Mouse (Mus musculus) right cerebral cortex, postnatal 25 days (tissue): ENCODE measurements around the gene Kcnip4.
A peak's percentile ranks its signal among the peaks of the same experiment; 100 is the strongest.

Experiments used
- DNase-seq: peaks from one replicate; pipeline ENCODE4 v3.0.0; 2022

Kcnip4 gene

DNA sequence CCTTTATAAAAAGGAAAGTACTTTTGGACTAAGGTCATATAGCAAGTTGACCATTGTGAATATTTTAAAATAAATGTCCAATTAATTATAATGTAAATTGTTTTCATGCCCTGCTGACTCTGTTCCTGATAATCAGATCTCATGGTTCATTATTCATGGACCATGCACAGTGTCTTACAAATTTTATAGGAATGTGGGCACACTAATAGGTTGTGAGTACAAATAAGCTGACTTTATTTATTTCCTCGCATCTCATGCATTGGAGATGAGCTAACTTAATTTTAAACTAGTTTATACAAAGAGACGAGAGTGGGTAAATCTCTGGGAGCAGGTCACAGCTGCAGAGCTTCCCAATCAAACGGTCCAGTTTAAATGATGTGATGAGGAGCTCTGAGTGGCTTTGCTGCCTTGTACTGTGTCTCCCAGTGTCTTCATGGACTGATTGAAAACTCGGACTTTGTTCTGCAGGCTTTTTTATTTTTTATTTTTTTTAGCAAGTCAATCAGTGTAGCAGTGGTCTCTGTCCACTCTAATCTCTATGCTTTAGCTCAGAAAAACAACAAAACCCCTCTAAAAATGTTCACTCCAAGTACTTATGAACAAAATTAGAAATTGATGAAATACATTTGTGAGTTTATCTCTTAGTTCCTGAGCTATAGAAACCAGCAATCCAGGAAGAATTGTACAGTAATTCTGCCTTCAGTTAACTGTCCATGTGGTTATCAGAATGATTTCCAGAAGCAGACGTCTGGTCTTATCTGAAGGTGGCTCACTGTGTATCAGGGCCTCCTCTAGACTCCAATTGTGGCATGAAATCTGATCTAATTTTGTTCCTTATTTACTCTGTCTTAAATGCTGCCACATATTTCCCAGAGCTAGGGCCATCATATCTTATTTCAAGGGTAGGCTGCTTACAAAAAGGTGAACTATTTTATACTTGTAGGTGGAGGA, 979.6 kb downstream of the Kcnip4 start:
- no peak for DNase-seq

DNA sequence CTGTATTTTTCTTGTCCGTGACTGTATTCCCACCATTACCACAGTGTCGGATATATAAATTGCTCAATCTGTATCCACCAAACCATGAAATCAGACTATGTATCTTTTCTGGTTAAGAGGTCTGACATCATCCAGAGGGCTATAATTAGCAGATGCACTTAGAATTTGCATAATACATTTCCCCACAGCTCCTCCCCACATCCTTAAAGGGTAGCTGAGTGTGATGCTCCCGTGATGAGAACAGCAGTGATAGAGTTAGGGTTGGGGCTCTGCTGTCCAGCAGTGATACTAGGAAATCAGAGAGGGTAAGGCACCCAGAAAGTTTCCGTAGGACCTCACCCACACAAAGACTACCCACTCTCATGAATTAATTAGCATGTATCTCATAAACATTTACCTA, 1006.7 kb downstream of the Kcnip4 start:
- no peak for DNase-seq

DNA sequence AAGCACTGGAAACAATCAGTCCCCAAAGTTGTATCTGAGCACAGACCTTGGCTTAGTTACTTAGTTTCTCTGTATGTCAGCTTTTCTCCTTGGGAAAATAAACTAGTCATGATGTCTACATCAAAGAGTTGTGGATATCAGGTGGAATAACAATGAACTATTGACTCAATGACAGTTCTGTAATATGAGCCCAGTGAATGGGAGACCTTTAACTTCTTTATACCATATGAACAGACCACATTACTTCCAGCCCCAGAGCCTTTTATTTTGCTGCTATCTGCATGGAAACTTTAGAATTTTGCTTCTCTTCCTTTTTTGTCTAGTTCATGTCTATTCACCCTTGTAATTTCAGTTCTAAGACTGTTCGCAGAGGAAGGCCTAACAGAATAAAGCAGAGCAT, 1011.4 kb downstream of the Kcnip4 start:
- no peak for DNase-seq

DNA sequence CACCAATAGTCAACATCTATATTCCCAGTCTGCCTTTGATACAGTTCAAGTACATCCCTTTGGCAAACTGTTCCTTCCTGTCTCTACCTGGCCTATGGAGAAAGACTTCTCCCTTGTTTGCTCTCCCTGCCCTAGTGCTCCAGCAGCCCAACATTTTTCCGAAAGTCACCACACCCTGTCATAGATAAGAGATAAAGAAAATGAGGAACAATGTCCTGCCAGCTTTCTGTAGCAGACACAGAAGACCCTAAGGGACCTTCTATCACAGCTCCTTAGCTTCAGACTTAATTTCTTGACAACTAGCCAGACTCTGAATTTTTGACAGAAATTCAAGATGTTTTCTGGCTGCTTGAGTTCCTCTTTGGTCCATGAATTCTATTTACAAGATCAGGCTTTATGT, 1013.4 kb downstream of the Kcnip4 start:
- no peak for DNase-seq

DNA sequence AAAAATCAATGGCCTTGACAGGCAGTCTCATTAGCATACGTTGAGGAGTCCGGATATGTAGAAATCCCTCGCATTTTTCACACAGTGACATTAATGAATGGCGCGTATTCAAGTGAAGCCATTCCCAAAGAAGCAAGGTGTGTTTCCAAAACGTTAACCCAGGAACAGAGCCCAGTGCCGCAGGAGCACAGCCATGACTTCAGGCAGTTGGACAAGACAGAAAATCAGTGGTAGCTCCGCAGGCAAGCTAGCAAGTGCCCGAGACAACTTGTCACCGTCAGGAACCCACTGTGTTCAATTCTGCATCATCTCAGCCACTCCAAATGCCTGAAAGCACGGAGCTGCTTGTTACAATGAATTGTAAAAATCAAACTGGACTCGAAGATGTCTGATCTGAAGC, 1014.5 kb downstream of the Kcnip4 start:
- no peak for DNase-seq

DNA sequence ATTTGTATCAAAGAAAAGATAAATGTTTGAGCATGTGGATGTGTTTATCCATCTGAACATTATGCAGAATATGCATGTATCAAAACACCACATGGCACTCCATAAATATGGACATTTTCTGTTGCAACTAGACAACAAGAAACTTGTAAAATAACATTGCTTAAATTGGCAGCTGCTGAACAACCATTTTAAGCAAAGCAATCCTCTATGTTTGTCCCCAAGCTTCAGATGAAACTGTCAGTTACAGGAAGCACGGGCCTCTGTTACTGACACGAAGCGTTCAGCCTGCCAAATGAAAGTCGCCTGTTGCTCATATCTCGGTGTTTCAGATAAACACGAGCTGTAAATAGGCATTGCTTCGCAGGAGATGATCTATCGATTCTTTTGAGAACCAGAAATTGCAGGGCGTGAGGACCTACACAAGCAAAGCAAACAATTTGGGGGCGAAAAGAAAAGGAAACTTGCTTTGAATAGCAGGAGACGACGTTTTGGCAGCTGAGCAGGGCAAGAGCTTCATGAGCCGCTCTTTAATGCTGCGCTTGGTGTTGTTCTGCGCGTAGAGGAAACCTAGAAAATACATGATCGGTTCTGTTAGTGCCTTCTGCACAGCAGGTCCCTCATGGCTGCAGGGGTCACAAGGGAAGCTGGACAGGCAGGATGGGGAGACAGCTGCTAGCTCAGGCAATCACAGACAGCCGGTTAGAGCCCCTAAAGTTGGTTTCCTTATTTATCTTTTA, 1015.3 kb downstream of the Kcnip4 start:
- DNase-seq: peak; percentile 34

DNA sequence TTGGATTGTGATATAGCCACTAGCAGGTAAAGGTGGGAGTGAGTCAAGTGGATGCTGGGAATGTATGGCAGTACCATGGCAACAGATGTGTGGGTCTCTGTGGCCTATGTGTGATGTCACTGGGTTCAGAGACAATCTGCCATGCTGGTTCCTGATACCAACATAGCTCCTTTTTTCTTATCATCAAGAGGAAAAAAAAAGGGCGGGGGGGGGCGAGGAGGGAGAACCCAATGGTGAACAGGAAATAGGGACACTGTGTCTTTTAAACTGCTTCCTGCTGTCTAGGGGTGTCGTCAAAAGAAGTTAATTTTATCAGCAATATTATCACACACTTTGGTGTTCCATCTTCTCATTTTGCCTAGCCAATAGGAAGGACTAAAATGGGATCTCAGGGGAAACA, 1021.6 kb downstream of the Kcnip4 start:
- no peak for DNase-seq

DNA sequence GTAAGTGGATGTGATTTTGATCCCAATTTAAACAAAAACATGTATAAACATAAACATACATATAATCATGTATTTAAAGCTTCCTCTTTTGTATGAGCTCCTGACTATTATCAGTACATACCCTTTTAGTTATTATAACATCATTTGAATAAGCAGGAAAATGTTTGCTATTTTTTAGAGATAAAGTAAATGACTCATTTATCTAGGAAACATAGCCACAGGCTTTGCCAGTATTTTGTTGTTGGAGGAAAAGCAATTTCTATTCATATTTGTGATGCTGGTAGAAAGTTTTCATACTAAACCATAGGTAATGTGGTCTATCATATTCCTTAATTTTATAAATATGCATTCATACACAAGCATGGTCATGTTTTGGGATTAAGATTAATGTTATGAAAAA, 1022.3 kb downstream of the Kcnip4 start:
- no peak for DNase-seq

DNA sequence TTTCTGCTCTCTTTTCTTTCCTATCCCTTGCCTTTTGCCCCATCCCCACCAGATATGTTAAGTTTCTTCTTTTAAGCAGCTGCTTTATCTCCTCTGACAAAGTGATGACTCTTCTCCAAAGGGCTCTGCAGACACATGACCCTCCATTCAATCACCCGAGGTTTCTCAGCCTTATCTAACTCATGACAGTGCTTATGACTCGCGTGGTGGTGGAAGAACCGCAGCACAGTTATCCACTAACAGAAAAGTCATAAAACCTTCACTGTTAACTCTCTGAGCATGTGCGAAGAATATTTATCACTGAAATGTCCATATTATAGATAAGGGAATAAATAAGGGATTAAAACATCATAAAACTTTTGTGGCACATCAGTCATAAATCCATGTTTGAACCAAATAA, 1024.5 kb downstream of the Kcnip4 start:
- no peak for DNase-seq

DNA sequence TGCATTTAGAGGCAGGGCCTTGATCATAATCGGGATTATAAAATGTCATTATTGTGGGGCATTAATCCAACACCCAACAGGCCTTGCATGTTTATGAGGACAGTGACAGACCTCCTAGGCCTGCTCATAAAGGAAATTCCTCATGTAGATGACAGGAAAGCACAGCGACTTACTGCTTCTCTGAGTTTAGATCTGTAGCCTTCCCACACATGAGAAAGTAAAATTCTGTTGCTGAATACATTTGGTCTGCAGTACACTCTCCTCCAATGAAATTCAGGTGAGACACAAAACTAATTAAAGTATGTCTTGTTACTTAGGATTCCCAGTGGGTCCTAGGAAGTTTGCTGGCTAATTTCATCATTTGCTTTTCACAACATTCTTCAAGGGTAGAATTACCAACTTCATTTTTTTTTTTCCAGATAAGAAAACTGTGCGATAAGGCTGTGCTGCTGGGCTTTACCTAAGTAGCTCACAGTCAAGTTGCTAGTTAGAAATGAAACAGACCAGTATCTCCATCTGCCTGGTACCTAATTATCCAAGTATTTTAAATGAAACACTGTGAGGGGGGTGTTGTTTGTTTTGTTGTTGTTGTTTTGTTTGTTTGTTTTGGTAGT, 1033.7 kb downstream of the Kcnip4 start:
- no peak for DNase-seq

DNA sequence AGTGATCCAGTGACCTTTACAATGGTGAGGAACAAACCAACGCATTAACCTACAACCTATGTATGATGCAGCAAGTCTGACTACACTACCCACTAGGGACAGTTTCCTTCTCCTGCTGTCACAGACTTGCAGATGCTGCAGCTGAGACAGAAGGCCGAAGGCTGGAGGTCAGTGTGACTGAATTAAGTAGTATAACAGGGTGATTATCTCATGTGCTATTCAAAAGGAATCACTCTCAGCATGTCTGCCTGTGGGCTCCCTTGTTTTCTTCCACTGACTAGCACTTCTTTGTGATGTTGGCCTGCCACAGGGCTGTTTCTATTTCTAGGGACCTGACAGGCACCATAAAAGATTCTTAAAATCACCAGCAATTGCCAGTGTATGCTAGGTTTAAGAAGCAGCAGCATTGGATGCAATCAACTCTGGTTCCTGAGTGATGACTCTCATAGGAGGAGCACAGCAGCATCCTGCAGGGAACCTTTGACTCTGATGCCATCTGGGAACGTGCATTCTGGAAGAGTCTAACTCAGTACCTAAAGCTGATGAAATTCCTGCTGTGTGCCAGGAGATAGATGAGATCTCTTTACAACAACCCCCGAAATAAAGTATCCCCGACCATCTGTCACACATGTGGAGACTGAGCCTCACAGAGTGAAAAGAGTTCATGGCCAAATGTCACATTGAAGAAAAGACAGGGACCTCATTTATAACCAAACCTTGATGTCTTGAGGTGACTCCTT, 1035.0 kb downstream of the Kcnip4 start:
- DNase-seq: no peak

DNA sequence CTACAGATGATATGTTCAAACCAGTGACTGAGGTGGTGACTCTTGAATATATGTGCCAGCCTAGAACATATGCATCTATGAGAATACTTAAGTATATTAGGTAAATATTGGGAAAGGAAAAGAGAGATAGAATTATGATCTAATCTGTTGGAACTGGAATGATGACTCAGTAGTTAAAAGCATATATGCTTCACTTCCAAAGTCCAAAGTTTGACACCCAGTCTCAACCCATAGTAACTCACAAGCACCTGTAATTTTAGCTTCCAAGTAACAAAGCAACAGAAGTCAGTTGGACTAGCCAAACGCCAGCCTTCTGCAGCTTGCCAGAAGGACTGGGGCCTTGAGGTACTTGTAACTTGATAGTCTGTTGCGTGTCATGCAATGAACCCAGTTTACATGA, 1041.6 kb downstream of the Kcnip4 start:
- DNase-seq: no peak

DNA sequence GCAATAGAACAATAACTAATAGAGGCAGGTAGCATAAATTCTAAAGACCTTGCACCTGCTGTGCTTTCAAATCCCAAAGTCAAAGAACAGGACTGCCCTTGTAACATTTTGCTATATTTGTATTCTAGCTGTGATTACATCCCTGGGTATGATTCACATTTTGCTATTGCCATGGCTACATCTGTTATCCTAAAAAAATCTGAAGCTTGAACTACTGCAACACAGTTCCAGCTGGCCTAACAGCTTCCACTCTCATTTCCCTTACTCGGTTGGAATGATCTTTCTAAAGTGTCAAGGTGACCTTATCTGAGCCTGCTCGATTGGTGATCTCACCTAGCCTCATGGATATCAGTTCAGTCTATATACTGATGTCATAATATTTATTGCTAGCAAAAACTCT, 1064.5 kb downstream of the Kcnip4 start:
- no peak for DNase-seq

DNA sequence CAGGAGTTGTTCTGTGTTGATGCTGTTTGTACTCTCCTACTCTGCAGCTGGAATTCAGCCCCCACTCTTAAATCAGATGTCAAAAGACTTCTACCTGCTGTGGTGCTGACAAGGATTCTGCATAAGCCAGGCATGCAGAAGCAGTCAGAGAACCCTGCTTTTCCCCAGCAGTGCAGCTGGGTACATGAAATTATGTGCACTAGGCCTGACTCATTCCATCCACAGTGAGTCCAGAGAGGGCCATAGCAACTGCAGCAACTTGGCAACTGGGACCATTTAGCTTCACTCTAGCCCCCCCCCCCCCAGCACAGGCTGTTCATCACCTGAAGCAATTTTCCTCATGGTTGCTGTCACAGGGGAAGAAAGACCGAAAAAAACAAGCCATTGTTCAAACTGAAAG, 1075.8 kb downstream of the Kcnip4 start:
- no peak for DNase-seq

DNA sequence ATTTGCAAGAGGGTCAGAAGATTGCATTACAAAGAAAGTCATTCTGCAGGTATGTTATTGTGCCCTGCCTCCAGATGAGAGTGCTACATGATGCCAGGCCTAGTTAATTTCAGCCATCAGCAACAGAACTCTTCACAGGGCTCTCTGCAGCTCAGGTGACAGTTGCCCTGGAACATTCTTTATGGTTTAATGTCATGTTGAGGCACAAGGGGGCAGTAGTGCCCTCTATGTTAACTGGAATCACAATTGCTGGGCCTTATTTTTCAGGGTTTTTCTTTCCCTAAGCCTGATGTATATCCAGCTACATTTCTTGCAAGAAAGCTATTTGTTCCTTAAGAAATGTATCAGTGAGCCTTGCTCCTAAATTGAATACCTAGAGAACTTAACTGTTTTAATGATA, 1094.2 kb downstream of the Kcnip4 start:
- DNase-seq: peak; percentile 20

DNA sequence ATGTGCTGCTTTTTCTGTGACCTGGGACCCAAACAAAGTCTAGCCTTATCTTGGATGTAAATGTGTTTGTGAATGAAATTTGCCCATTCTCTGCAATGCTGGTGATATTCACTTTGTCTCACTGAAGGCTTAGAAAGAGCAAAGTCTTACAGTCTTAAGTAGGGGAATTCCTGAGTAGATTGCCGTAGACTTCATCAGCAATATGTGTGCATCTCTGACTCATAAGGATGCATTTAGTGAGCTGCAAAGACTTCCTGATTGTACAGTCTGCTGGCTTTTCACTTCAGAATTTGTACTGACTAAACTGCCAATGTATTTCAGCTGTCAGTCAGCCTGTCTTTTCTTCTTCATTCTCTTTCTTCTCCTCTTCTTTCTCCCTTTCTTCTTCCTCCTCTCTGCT, 1102.8 kb downstream of the Kcnip4 start:
- DNase-seq: no peak

DNA sequence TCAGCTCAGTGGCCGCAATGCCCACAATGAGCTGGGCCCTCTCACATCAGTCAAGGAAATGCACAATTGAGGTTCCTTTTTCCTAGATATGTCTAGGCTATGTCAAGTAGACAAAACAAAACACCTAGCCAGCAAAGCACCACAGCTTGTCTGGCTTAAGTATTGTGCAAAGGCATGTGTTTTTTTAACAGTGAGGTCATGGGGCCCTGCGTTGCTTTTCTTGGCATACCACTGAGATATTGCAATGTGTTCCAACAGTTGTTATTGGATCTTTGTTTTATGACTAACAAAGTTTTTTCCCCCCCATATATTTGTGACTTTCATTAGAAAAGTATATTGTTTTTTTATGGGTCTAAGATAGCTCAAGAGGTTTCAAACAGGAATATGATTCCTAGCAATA, 1105.0 kb downstream of the Kcnip4 start:
- no peak for DNase-seq

DNA sequence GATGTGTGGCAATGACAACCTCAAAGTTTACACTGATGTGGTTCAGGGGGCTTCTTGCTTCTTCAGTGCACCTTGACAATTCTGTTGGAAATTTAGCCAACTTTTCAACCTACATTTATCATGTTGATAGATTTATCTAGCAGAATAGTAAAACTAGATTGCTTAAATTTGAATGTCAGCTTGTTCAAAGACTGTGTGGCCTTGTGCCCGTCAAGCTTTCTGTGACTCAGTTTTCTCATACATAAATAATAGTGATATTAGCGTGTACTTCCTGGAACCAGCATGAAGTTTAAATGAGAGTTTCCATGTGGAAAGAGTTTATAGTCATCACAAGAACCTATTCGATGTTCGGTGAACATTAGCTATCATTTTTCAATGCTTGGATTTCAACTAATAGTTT, 1112.4 kb downstream of the Kcnip4 start:
- no peak for DNase-seq

DNA sequence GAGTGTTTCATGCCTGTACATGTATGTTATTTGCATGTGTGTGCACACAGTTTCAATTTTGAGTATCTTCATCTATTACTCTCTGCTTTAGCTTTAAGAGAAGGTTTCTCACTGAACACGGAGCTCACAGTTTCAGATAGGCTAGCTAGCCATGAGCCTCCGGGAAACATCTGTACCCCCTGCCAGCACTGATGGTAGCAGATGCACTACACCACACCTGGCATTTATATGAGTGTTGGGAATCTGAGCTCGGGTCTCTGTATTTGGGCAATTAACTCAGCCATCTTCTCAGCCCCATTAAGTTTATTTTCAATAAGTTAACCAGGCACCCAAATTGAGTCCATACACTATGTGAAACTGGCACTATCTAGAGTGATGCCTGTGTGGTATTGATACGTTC, 1113.2 kb downstream of the Kcnip4 start:
- DNase-seq: no peak

DNA sequence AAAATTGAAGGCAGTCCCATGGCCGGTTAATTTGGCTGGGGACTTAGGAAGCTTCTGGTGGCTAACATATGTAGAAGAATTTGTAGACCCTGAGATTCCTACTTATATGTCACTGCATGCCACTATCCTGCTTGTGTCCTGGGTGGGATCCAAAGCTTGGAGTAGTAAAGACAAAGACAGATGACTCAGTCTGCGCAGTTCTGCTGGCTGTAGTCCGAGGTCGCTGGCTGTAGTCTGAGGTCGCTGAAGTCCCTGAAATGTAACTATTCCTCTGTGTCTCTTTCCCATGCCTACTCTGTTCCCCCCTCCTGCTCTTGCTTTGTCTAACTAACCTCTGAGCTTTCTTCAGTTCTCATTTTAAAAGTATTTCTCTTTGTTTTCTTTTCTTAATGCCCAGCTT, 1114.4 kb downstream of the Kcnip4 start:
- no peak for DNase-seq

DNA sequence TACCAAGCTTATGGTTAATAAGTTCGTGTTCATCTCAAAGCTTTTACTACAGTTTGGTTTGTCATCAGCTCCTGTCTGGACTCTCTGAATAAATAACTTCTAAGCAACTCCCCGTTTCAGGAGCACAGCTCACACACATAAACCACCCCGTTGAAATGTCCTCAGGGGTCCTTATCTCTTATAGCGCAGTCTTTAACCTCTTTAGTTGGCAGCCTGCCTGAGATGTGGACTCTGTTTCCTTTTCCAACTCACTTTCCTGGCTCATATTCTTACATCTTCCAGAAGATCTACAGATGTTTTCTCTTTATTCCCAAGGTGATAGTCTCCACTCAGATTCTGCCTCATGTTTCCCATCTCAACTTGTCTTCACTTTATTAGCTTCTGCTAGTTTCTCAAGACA, 1116.4 kb downstream of the Kcnip4 start:
- no peak for DNase-seq

DNA sequence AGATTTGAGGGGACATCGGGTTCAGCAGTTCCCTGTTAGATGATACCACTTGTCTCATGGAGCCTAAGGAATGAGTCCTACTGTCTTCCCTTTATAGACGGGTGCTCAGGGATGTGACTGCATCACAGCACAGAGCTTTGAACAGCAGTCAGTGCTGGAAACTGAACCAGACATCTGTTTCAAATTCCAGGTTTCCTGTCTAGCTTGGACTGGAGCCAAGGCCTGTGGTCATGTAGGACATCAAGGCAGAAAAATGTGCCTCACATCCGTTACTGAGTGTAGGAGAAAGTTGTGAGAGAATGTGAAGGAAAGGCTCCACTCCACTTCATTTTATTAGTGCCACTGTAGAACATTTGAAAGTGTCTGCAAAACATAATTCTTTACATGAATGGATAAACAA, 1122.2 kb downstream of the Kcnip4 start:
- no peak for DNase-seq
